Mouse (Mus musculus) G1E (cell line): ENCODE measurements around the gene Ankrd55.

Source experiments
- CTCF ChIP-seq: IDR thresholded peaks from 2 replicates; pipeline ENCODE4 v1.5.1; 2012; ENCODE audit warnings: low read depth, low read length, inconsistent platforms, mixed read lengths
- GATA1 ChIP-seq: IDR thresholded peaks from 2 replicates; pipeline ENCODE4 v1.6.1; 2012; ENCODE audit warnings: borderline replicate concordance, low read length, inconsistent platforms, mixed read lengths
- GATA2 ChIP-seq: IDR thresholded peaks from 2 replicates; pipeline ENCODE4 v1.6.1; 2012; ENCODE audit warnings: low read depth, low read length, inconsistent platforms, borderline replicate concordance

DNA sequence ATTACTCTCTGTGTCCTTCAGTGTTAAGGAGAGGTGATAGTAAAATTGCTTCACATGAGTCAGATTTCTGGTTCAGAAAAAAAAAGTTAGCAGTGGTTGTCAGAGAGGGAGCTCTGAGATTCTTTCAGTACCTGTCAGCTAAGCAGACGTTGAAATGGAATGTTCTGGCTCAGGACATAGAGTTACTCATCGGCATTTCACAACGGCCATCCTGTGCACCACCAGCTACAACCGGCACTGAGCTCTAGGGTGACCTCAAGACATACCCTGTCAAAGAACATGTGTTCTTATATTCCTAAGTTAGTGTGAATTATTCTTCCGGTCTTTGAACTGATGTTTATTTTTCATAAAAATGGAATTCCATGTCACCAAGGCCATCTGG, 55.4 kb downstream of the Ankrd55 start:
- TF ChIP-seq CTCF (no peak), GATA1 (no peak), GATA2 (no peak)
